Mouse (Mus musculus) bone marrow macrophage, adult 2 months (primary cell): ENCODE measurements at regions not wholly inside any gene's neighbourhood (a gene's known extent, or its start where the extent isn't known, plus 50 kb on each side); places are given as distances from the start of the nearest gene placed in this dataset.

ENCODE experiments used
- CTCF ChIP-seq: IDR thresholded peaks from 2 replicates; pipeline ENCODE4 v1.5.1; 2012; ENCODE audit warnings: low read depth, mild to moderate bottlenecking, low read length, moderate library complexity
- POLR2A ChIP-seq: IDR thresholded peaks from 2 replicates; pipeline ENCODE4 v1.6.1; 2012; ENCODE audit warnings: mild to moderate bottlenecking, low read depth, low read length, borderline replicate concordance

DNA sequence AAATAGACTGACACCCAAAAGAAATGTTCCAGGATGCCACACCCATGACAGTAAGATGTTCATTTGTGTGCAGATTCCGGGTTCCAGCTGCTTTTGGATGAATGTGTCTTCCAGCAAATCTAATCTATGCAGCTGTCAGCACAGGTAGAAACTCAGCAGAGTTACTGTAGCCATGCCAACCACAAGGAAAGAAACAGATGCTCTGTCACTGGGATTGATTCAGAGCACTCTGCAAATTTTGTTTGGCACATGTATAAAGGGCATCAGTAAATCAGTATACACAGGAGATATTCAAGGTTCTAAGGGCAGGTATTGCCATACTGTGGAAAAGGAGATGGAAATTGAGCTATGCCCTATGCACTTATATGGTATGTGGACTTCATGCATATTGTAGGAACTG is 60.0 kb upstream of the Atp10a start:
- TF ChIP-seq CTCF, result no peak
- TF ChIP-seq POLR2A, result no peak
